Mouse (Mus musculus) spleen, adult 2 months (tissue): ENCODE results near the gene Fam217b. TPM values are rescaled to one million over a fixed set of nuclear protein-coding genes. Genes with fewer than 3 reads are reported as not detected.

Experiments used
- DNase-seq, 2 experiments: peaks; one replicate each; pipeline versions ENCODE4 v3.0.0 to v3.0.0-alpha.2; 2012 to 2021; ENCODE audit warnings: low spot score in 2 of 2, low read depth in 1 of 2
- H3K27ac ChIP-seq: fragments of 200-500 bp; 2 replicates; pipeline ENCODE4 v1.5.1; 2012; ENCODE audit warnings: low read length, inconsistent platforms; ENCODE audit not compliant: insufficient read depth
- H3K27me3 ChIP-seq: fragments of 200-500 bp; 2 replicates; pipeline ENCODE4 v1.6.1; 2012; ENCODE audit warnings: mild to moderate bottlenecking, moderate library complexity, low read length, inconsistent platforms; ENCODE audit not compliant: control insufficient read depth, insufficient read depth
- H3K36me3 ChIP-seq: fragments of 200-500 bp; 2 replicates; pipeline ENCODE4 v1.6.1; 2012; ENCODE audit warnings: mild to moderate bottlenecking, low read length, inconsistent platforms; ENCODE audit not compliant: control insufficient read depth, insufficient read depth
- H3K4me1 ChIP-seq: fragments of 200-500 bp; 2 replicates; pipeline ENCODE4 v1.6.1; 2011; ENCODE audit warnings: inconsistent platforms; ENCODE audit not compliant: control insufficient read depth, insufficient read depth, insufficient read length
- H3K4me3 ChIP-seq: fragments of 200-500 bp; 2 replicates; pipeline ENCODE4 v1.5.1; 2011; ENCODE audit warnings: mild to moderate bottlenecking, inconsistent platforms; ENCODE audit not compliant: insufficient read depth, insufficient read length; ENCODE audit errors: extremely low read depth
- CTCF ChIP-seq: fragments of 200-500 bp; IDR thresholded peaks from 2 replicates; pipeline ENCODE4 v1.5.1; 2011; ENCODE audit warnings: mild to moderate bottlenecking, inconsistent platforms; ENCODE audit not compliant: insufficient read depth, insufficient read length, insufficient replicate concordance; ENCODE audit errors: extremely low read depth
- POLR2A ChIP-seq: fragments of 200-500 bp; IDR thresholded peaks from 2 replicates; pipeline ENCODE4 v1.6.1; 2011; ENCODE audit warnings: low read depth, low read length, inconsistent platforms
- WGBS: fragments of 180-500 bp; shearing (Covaris S2); methylation state at CpG from one replicate; pipeline ENCODE4 v1.1.7; 2018; 5-methylcytosine and 5-hydroxymethylcytosine counted together
- polyA plus RNA-seq: library from polyadenylated mRNA; depleted of rRNA; stranded (reverse); fragments of >200 nt; gene quantifications from 2 replicates; pipeline ENCODE4 v1.2.3, GENCODE M21; 2012

The Fam217b gene
- polyA plus RNA-seq, 1 experiment, result 0.57 TPM

- no peaks in the 10 kb centered on the region for H3K36me3 ChIP-seq
- H3K4me1 ChIP-seq, result no peaks in the 10 kb centered on the region
- no peak overlapping the region for H3K27ac ChIP-seq
- WGBS, result 89% methylated on average over 5 of the region's 5 CpGs
- no peaks in the 10 kb centered on the region for H3K27me3 ChIP-seq
- H3K4me3 ChIP-seq, result no peak overlapping the region
- DNase-seq, result no peak
- TF ChIP-seq POLR2A (no peak), CTCF (no peak)
These were observed 8.9 kb downstream of the Fam217b start for GRCm38 (mm10) chr2:178423223-178423622.

GRCm38 (mm10) chr2:178426229-178426628, 11.9 kb downstream of the Fam217b start:
- no peaks in the 10 kb centered on the region for H3K36me3 ChIP-seq
- H3K27me3 ChIP-seq, result no peaks in the 10 kb centered on the region
- no peak for DNase-seq
- no peaks in the 10 kb centered on the region for H3K4me1 ChIP-seq
- WGBS, result 46% methylated on average over 4 of the region's 4 CpGs
- H3K4me3 ChIP-seq, result no peak overlapping the region
- TF ChIP-seq CTCF (no peak), POLR2A (no peak)
- no peak overlapping the region for H3K27ac ChIP-seq

- no peak for DNase-seq
- TF ChIP-seq CTCF, result no peak
- no peak for TF ChIP-seq POLR2A
- no peaks in the 10 kb centered on the region for H3K36me3 ChIP-seq
- 87% methylated on average over 5 of the region's 5 CpGs for WGBS
- H3K4me1 ChIP-seq, result no peaks in the 10 kb centered on the region
- no peak overlapping the region for H3K27ac ChIP-seq
- H3K27me3 ChIP-seq, result no peaks in the 10 kb centered on the region
- no peak overlapping the region for H3K4me3 ChIP-seq
These were observed 12.9 kb downstream of the Fam217b start for GRCm38 (mm10) chr2:178427181-178427580.

GRCm38 (mm10) chr2:178428183-178428582, 13.9 kb downstream of the Fam217b start:
- Histone ChIP-seq H3K4me3 (no peak overlapping the region), H3K36me3 (no peaks in the 10 kb centered on the region), H3K27ac (no peak overlapping the region), H3K4me1 (no peaks in the 10 kb centered on the region), H3K27me3 (no peaks in the 10 kb centered on the region)
- 78% methylated on average over 9 of the region's 9 CpGs for WGBS
- TF ChIP-seq POLR2A, result no peak
- TF ChIP-seq CTCF, result no peak
- DNase-seq, result no peak

GRCm38 (mm10) chr2:178428676-178429075, 14.4 kb downstream of the Fam217b start:
- WGBS, result 83% methylated on average over 4 of the region's 4 CpGs
- no peak overlapping the region for H3K4me3 ChIP-seq
- H3K27me3 ChIP-seq, result no peaks in the 10 kb centered on the region
- no peaks in the 10 kb centered on the region for H3K36me3 ChIP-seq
- no peak overlapping the region for H3K27ac ChIP-seq
- DNase-seq, result no peak
- no peaks in the 10 kb centered on the region for H3K4me1 ChIP-seq
- TF ChIP-seq POLR2A, result no peak
- no peak for TF ChIP-seq CTCF

- Histone ChIP-seq H3K27me3 (no peaks in the 10 kb centered on the region), H3K4me1 (no peaks in the 10 kb centered on the region), H3K36me3 (no peaks in the 10 kb centered on the region), H3K4me3 (no peak overlapping the region), H3K27ac (no peak overlapping the region)
- no peak for DNase-seq
- TF ChIP-seq POLR2A (no peak), CTCF (no peak)
- WGBS, result 89% methylated on average over 6 of the region's 6 CpGs
These were observed 15.1 kb downstream of the Fam217b start for GRCm38 (mm10) chr2:178429426-178429825.

- DNase-seq, result no peak
- H3K4me1 ChIP-seq, result no peaks in the 10 kb centered on the region
- no peak within 1 kb of the TSS for H3K27ac ChIP-seq
- no peaks in the 10 kb centered on the region for H3K27me3 ChIP-seq
- no peak for TF ChIP-seq POLR2A
- TF ChIP-seq CTCF, result no peak
- 95% methylated on average over 4 of the region's 4 CpGs for WGBS
- no peaks in the 10 kb centered on the region for H3K36me3 ChIP-seq
- H3K4me3 ChIP-seq, result no peak within 1 kb of the TSS
These were observed 15.9 kb downstream of the Fam217b start, which contains the start of gene Cdh26 for GRCm38 (mm10) chr2:178430231-178430630. TSS of gene Cdh26 (plus strand) at chr2:178430531.

GRCm38 (mm10) chr2:178433495-178433894, 19.2 kb downstream of the Fam217b start:
- DNase-seq, result no peak
- Histone ChIP-seq H3K27ac (no peak overlapping the region), H3K4me1 (no peaks in the 10 kb centered on the region), H3K27me3 (no peaks in the 10 kb centered on the region), H3K36me3 (no peaks in the 10 kb centered on the region), H3K4me3 (no peak overlapping the region)
- 80% methylated on average over 2 of the region's 2 CpGs for WGBS
- TF ChIP-seq POLR2A (no peak), CTCF (no peak)
